Mouse (Mus musculus): ENCODE measurements around the gene Zfp715.

- TF ChIP-seq ZC3H11A (IDR thresholded peaks at IDR 0.05; ENCODE audit: borderline replicate concordance, low read depth, low read length): no peak
- TF ChIP-seq CHD2 (IDR thresholded peaks at IDR 0.05; ENCODE audit: low read depth, low read length): no peak
Observed at GRCm38 (mm10) chr7:43273476-43273875, 39.6 kb downstream of the Zfp715 start.
